Mouse (Mus musculus) forebrain, embryonic 14.5 days (tissue): ENCODE results near the gene Txndc9. TPM values are rescaled to one million over a fixed set of nuclear protein-coding genes. Genes with fewer than 3 reads are reported as not detected.
"Not testable (repeated sequence)": the region's sequence is repeated elsewhere in the genome, so short reads cannot be mapped to it uniquely, and the experiment has no call there.

Source experiments
- ATAC-seq: fragments of 200-750 bp; cut with Nextera tagmentation; 2 replicates; pipeline ENCODE4 v1.8.0; 2017; ENCODE audit warnings: mild to moderate bottlenecking, moderate library complexity
- DNase-seq: peaks from one replicate; pipeline ENCODE4 v3.0.0-alpha.2; 2015; ENCODE audit warnings: low spot score
- H3K27ac ChIP-seq: fragments of 300-500 bp; sonication (generic); 2 replicates; pipeline ENCODE4 v1.5.1; 2014; ENCODE audit warnings: low read depth, mild to moderate bottlenecking, control low read depth, low read length, moderate library complexity
- H3K27me3 ChIP-seq: fragments of 300-500 bp; sonication (generic); replicated peaks from 2 replicates; pipeline ENCODE4 v1.6.1; 2014; ENCODE audit warnings: low read length, control low read depth, mixed read lengths; ENCODE audit not compliant: control insufficient read depth, insufficient read depth
- H3K36me3 ChIP-seq: fragments of 300-500 bp; sonication (generic); 2 replicates; pipeline ENCODE4 v1.6.1; 2014; ENCODE audit warnings: low read length, control low read depth; ENCODE audit not compliant: control insufficient read depth, insufficient read depth
- H3K4me1 ChIP-seq: fragments of 300-500 bp; sonication (generic); 2 replicates; pipeline ENCODE4 v1.6.1; 2014; ENCODE audit warnings: antibody characterized with exemption, low read length, control low read depth; ENCODE audit not compliant: control insufficient read depth, insufficient read depth
- H3K4me2 ChIP-seq: fragments of 300-500 bp; sonication (generic); 2 replicates; pipeline ENCODE4 v1.6.1; 2014; ENCODE audit warnings: mild to moderate bottlenecking, control low read depth, low read length
- H3K4me3 ChIP-seq: fragments of 300-500 bp; sonication (generic); 2 replicates; pipeline ENCODE4 v1.5.1; 2014; ENCODE audit warnings: low read depth, low read length, control low read depth
- H3K9ac ChIP-seq: fragments of 300-500 bp; sonication (generic); 2 replicates; pipeline ENCODE4 v1.6.1; 2014; ENCODE audit warnings: mild to moderate bottlenecking, low read length, control low read depth, moderate library complexity
- H3K9me3 ChIP-seq: fragments of 300-500 bp; sonication (generic); replicated peaks from 2 replicates; pipeline ENCODE4 v1.6.1; 2016; ENCODE audit warnings: low read length, control low read depth, mixed read lengths; ENCODE audit not compliant: control insufficient read depth
- WGBS: fragments of 180-500 bp; shearing (Covaris S2); extraction: QIAGEN DNeasy Blood & Tissue Kit; methylation state at CpG from one replicate; pipeline ENCODE4 v1.1.7; 2014; 5-methylcytosine and 5-hydroxymethylcytosine counted together
- polyA plus RNA-seq: library from polyadenylated mRNA; unstranded; fragments of >200 nt; fragmentation: Nextera tagmentation; extraction: Ambion mirVana; gene quantifications from 2 replicates; pipeline ENCODE4 v1.2.1, GENCODE M21; 2014

The Txndc9 gene
- polyA plus RNA-seq, 1 experiment from 2014 or later, result 154 TPM

DNA sequence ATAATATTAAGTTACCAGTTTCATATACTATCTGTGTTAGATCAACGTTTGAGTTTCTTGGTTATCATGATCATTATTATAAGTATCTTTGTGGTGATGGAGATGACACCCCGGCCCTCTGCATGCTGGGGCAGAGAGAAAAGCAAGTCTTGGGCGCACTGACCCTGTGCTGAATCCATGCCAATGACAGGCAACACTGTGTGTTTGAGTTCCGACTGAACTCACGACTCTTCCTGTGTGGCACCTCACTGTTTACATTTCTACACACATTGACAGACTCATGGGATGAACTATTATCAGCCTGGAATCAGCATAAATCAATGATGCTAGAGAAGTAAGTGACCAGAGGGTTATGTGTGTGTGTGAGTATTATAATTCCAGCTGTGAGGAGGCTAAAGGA, 9.8 kb downstream of the Txndc9 start:
- Histone ChIP-seq H3K4me1 (no peaks in the 10 kb centered on the region), H3K9ac (no peak overlapping the region), H3K27me3 (no peaks in the 10 kb centered on the region), H3K4me2 (no peak overlapping the region), H3K36me3 (peaks cover 74% of the 10 kb centered on the region), H3K4me3 (no peak overlapping the region), H3K27ac (no peak overlapping the region), H3K9me3 (no peaks in the 10 kb centered on the region)
- WGBS, result 96% methylated on average over 5 of the region's 5 CpGs
- ATAC-seq, result no peak
- no peak for DNase-seq

DNA sequence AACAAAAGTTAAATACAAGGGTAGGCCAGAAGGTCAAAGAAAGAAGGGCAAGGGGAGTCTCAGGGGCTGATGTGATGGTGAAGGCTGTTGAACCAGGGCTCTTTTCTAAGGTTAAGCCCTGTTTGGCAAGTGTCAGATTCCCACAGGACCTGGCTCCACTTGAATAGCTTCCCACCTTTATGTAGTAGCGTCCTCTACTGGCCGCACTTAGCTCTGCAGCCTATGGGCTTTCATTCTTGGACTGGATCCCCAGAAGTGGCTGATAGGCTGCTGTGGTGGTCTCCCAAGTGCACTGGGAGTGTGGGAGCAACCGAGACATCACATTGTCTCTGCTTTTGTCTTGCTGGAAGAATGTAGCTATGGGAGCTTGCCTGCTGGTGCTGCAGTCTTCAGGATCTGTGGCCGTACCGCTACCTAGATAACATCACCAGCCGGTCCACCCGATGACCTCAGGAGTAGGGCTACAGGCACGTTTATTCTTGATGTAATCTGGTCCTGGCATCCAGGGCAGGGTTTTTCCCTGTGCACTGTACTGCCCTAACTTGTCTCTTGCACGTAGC, 11.8 kb downstream of the Txndc9 start:
- WGBS, result 87% methylated on average over 9 of the region's 9 CpGs
- peaks cover 54% of the 10 kb centered on the region for H3K36me3 ChIP-seq
- no peaks in the 10 kb centered on the region for H3K4me1 ChIP-seq
- no peaks in the 10 kb centered on the region for H3K27me3 ChIP-seq
- H3K27ac ChIP-seq, result no peak overlapping the region
- no peaks in the 10 kb centered on the region for H3K9me3 ChIP-seq
- DNase-seq, result peak; percentile 14
- H3K4me2 ChIP-seq, result no peak overlapping the region
- no peak overlapping the region for H3K9ac ChIP-seq
- H3K4me3 ChIP-seq, result no peak overlapping the region
- no peak for ATAC-seq

DNA sequence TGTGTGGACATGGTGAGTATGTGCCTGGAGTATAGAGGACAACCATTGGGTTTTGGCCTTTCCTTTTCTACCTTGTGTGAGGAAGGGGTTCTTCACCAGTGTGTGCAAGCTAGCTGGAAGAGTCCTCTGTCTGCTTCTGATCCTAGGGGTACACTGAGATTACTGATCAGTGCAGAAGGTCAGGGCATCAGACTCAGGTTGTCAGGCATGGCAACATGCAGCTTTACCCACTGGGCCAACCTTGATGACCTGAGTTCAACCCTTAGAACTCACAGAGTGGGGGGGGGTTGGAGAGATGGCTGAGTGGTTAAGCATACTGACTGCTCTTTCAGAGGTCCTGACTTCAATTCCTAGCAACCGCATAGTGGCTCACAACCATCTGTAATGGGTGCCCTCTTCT, 13.4 kb downstream of the Txndc9 start:
- Histone ChIP-seq H3K36me3 (peaks cover 41% of the 10 kb centered on the region), H3K4me3 (no peak overlapping the region), H3K4me2 (no peak overlapping the region), H3K27ac (no peak overlapping the region), H3K27me3 (no peaks in the 10 kb centered on the region), H3K9me3 (no peaks in the 10 kb centered on the region), H3K9ac (no peak overlapping the region), H3K4me1 (no peaks in the 10 kb centered on the region)
- 97% methylated on average over 1 of the region's 1 CpGs for WGBS
- ATAC-seq (no peak), DNase-seq (no peak)

DNA sequence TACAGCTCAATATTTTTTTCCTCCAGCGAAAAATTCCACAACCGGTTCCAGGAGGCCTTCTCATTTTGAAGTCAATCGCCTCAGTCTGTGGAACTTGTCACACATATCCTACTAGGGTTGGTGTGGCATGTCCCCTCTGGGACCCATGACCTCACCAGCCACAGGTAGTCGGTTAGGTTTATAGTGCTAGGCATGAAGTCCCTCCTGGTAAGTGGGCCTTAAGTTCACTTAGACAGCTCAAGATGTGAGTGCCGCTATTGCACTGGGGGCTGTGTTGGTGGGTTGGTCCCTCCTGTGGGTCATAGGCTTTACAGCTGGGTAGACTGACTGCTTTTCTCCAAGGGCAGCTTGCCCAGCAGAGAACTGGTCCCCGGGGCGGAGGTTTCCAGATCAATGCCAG, 20.4 kb downstream of the Txndc9 start:
- H3K4me2 ChIP-seq, result no peak overlapping the region
- WGBS, result 93% methylated on average over 7 of the region's 7 CpGs
- no peak overlapping the region for H3K27ac ChIP-seq
- no peaks in the 10 kb centered on the region for H3K27me3 ChIP-seq
- no peak for DNase-seq
- no peaks in the 10 kb centered on the region for H3K4me1 ChIP-seq
- H3K9ac ChIP-seq, result no peak overlapping the region
- no peaks in the 10 kb centered on the region for H3K36me3 ChIP-seq
- no peak for ATAC-seq
- H3K4me3 ChIP-seq, result no peak overlapping the region
- no peaks in the 10 kb centered on the region for H3K9me3 ChIP-seq

DNA sequence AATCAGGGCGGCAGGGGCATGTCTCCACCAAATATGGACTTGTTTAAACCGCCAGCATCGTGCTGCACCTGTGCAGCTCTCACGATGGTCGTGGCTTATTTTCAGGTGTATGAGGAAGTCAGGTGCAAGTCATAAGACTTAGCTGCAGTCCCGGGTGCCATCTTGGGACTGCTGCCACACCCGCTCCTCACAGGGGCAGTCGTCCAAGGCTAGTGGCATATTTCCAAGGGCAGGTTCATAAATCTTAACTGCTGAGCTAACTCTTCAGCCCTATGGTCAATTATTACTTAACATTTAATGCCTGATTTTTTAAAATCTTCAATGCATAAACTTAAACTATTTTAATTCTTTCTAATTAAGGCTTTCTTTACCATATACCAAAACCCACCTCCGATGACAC, 21.0 kb downstream of the Txndc9 start:
- not testable (repeated sequence) for H3K27me3 ChIP-seq, H3K27ac ChIP-seq, H3K9me3 ChIP-seq, H3K4me1 ChIP-seq, DNase-seq, ATAC-seq, H3K9ac ChIP-seq, H3K4me3 ChIP-seq, H3K36me3 ChIP-seq, H3K4me2 ChIP-seq
- 78% methylated on average over 9 of the region's 9 CpGs for WGBS

DNA sequence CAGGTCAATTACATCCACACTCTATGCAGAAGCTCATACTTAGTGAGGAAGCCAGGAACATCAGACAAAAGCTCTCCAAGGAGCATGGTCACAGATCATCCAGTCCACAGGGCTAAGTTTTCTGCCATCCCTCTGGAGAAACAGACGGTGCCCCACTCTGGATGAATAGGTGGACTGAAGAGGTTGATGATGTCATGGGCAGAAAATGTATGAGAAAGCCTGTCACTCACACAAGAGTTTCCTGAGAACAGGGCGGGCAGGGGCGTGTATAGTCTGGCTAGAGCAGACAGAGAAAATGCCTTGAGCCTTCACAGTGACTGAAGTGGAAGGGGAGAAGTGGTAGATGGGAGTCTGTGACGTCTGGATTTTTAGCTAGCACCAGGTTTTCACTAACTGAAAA, 26.2 kb downstream of the Txndc9 start:
- Histone ChIP-seq H3K9me3 (no peaks in the 10 kb centered on the region), H3K4me3 (no peak overlapping the region), H3K36me3 (no peaks in the 10 kb centered on the region), H3K4me2 (no peak overlapping the region), H3K4me1 (no peaks in the 10 kb centered on the region), H3K9ac (no peak overlapping the region), H3K27me3 (no peaks in the 10 kb centered on the region), H3K27ac (no peak overlapping the region)
- WGBS, result 33% methylated on average over 4 of the region's 4 CpGs
- DNase-seq, result no peak
- no peak for ATAC-seq

DNA sequence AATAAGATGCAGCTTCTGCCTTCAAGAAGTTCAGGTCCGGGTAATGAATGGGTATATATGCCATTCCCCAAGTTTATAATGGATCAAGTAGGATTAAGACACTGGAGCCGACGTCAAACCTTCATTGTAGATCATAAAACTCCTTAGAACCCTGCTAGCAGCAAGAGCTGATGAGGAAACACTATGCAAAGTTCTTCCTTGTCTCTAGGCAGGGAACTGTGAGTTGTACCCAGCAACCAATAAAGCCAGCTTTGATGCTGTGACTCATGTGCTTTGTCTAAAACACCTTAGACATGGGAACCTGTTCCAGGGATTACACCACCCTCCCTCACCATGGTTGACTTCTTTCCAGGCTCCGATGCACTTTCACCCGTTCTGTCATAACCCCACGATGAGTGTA, 28.9 kb downstream of the Txndc9 start:
- Histone ChIP-seq H3K27ac (no peak overlapping the region), H3K4me2 (no peak overlapping the region), H3K36me3 (no peaks in the 10 kb centered on the region), H3K27me3 (no peaks in the 10 kb centered on the region), H3K9ac (no peak overlapping the region), H3K9me3 (no peaks in the 10 kb centered on the region), H3K4me3 (no peak overlapping the region), H3K4me1 (no peaks in the 10 kb centered on the region)
- ATAC-seq, result no peak
- no peak for DNase-seq
- 88% methylated on average over 6 of the region's 6 CpGs for WGBS

DNA sequence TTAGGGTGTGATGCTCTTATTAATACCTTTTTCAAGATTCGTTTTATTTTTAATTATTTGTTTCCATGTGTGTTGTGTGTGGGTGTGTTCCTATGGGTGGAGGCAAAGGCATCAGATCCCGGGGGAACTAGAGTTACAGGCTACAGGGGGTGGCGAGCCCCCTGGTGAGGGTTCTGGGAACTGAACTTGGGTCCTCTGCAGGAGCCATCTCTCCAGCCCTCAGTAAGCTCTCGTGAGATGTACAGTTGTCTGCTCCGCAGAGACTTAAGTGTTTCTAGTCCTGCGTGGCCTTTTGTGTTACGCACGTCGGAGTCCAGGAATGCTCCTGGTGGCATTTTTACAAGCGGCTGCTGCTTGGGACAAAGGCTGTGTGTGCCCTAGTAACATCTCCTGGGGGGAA, 32.1 kb downstream of the Txndc9 start:
- no peaks in the 10 kb centered on the region for H3K4me1 ChIP-seq
- no peak overlapping the region for H3K4me2 ChIP-seq
- H3K36me3 ChIP-seq, result no peaks in the 10 kb centered on the region
- 66% methylated on average over 10 of the region's 10 CpGs for WGBS
- no peak for DNase-seq
- H3K9me3 ChIP-seq, result no peaks in the 10 kb centered on the region
- H3K9ac ChIP-seq, result no peak overlapping the region
- H3K4me3 ChIP-seq, result no peak overlapping the region
- ATAC-seq, result no peak
- no peak overlapping the region for H3K27ac ChIP-seq
- no peaks in the 10 kb centered on the region for H3K27me3 ChIP-seq

DNA sequence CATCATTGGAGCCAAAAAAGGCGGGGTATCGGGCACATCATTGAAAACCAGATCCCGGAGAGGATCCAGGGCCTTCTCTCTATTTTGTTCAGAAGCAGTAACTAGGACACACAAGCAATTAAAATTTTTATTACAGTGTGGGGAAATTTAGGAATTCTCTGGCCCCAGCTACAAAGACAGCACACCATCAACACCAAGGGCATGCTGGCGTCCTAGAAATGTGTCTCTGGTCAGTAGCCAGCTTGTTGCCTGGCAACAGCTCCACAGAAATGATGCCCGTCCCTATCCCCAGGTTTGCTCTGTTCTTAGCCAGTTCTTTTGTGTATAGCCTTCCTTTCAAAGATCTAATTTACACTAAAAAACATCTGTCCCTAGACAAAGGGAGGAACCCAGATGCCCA, 38.2 kb downstream of the Txndc9 start:
- Histone ChIP-seq H3K36me3 (no peaks in the 10 kb centered on the region), H3K27me3 (no peaks in the 10 kb centered on the region), H3K4me2 (no peak overlapping the region), H3K9ac (no peak overlapping the region), H3K4me1 (0 out of 2 replicates have a peak, but pooled peaks cover 2% of the 10 kb centered on the region), H3K9me3 (no peaks in the 10 kb centered on the region), H3K4me3 (no peak overlapping the region), H3K27ac (no peak overlapping the region)
- peak; percentile 48; the same call in 1 of the 2 replicates for ATAC-seq
- 46% methylated on average over 5 of the region's 5 CpGs for WGBS
- DNase-seq, result peak; percentile 61
